ENCODE assay signal across 9 mouse cellular contexts in genomic region chr14:57665628-57665950, GRCm38 (mm10). TPM values are rescaled to one million over a fixed set of nuclear protein-coding genes. Genes with fewer than 3 reads are reported as not detected.
DNase-seq lines count a peak whose midpoint lies in the region; ATAC-seq and TF ChIP-seq lines count a peak whose summit lies in the region.
"Had no signal": no experiment of that assay in that cellular context is flagged by ENCODE, and none has a peak within 500 bp of the region (broad histone marks: within the 10 kb centered on the region; RNA-seq: fewer than 3 reads in every experiment).

No protein-coding gene starts in this region.

- peak overlapping the region; percentile 76 for H3K4me3 ChIP-seq in heart, postnatal 0 days (ENCODE audit: low read depth, low read length)
- H3K4me3 ChIP-seq in bone marrow macrophage, adult 2 months (ENCODE audit: insufficient read depth, low read length): peak overlapping the region; percentile 82
- H3K4me3 ChIP-seq in hindbrain, embryonic 13.5 days: peak overlapping the region; percentile 88
- H3K4me3 ChIP-seq in midbrain, embryonic 12.5 days: peak overlapping the region; percentile 74

- no peak for DNase-seq in heart, postnatal 0 days (ENCODE audit: low spot score)
- no peak for DNase-seq in heart, adult 8-10 months (ENCODE audit: low spot score)
- DNase-seq in left cerebral cortex, adult 11 months (ENCODE audit: low spot score): no peak
- no peak for DNase-seq in frontal cortex, postnatal 14 days (ENCODE audit: low spot score in 2 of 2)
- no peak for DNase-seq in gastrocnemius, postnatal 36 days

- peak overlapping the region; percentile 91 for H3K27ac ChIP-seq in heart, postnatal 0 days (ENCODE audit: low read depth)
- peak overlapping the region; percentile 64 for H3K27ac ChIP-seq in bone marrow macrophage, adult 2 months (ENCODE audit: insufficient read depth, low read depth, low read length)
- H3K27ac ChIP-seq in hindbrain, embryonic 13.5 days: peak overlapping the region; percentile 98
- peak overlapping the region; percentile 99; the same call in 1 of the 2 replicates for H3K27ac ChIP-seq in midbrain, embryonic 12.5 days (replicated peaks)

- H3K9ac ChIP-seq in heart, postnatal 0 days (replicated peaks; ENCODE audit: low read depth, low read length): peak overlapping the region; percentile 84
- peak overlapping the region; percentile 88 for H3K9ac ChIP-seq in hindbrain, embryonic 13.5 days
- H3K9ac ChIP-seq in midbrain, embryonic 12.5 days (replicated peaks): peak overlapping the region; percentile 93

- ATAC-seq in heart, postnatal 0 days (ENCODE audit: insufficient read depth, low read depth): no peak
- peak; percentile 9; the same call in 1 of the 2 replicates for ATAC-seq in hindbrain, embryonic 13.5 days (ENCODE audit: low FRiP score)
- no peak for ATAC-seq in midbrain, embryonic 12.5 days (ENCODE audit: low FRiP score, low read depth)

- H3K9me3 ChIP-seq in heart, postnatal 0 days (replicated peaks; ENCODE audit: control insufficient read depth, low read length): no peaks in the 10 kb centered on the region
- H3K9me3 ChIP-seq in hindbrain, embryonic 13.5 days: no peaks in the 10 kb centered on the region
- H3K9me3 ChIP-seq in midbrain, embryonic 12.5 days: no peaks in the 10 kb centered on the region

- no peak for TF ChIP-seq EP300 in heart, postnatal 0 days (IDR thresholded peaks at IDR 0.05; ENCODE audit: low read depth)

- TF ChIP-seq CTCF in heart, postnatal 0 days (IDR thresholded peaks at IDR 0.05; ENCODE audit: low read depth): no peak
- TF ChIP-seq CTCF in bone marrow macrophage, adult 2 months (IDR thresholded peaks at IDR 0.05; ENCODE audit: low read depth, low read length): no peak

- no peak for TF ChIP-seq POLR2A in bone marrow macrophage, adult 2 months (IDR thresholded peaks at IDR 0.05; ENCODE audit: borderline replicate concordance, low read depth, low read length)

- 9% methylated on average over 10 of the region's 10 CpGs for WGBS in heart, postnatal 0 days
- WGBS in hindbrain, embryonic 13.5 days: 16% methylated on average over 10 of the region's 10 CpGs
- WGBS in midbrain, embryonic 12.5 days: 16% methylated on average over 10 of the region's 10 CpGs

- H3K4me1 ChIP-seq in heart, postnatal 0 days (ENCODE audit: control insufficient read depth, insufficient read depth): no peaks in the 10 kb centered on the region; the same call in 1 of the 2 replicates
- H3K4me1 ChIP-seq in bone marrow macrophage, adult 2 months (ENCODE audit: control insufficient read depth, insufficient read depth, low read length): peaks cover 21% of the 10 kb centered on the region
- H3K4me1 ChIP-seq in hindbrain, embryonic 13.5 days (replicated peaks): peaks cover 29% of the 10 kb centered on the region
- H3K4me1 ChIP-seq in midbrain, embryonic 12.5 days: peaks cover 14% of the 10 kb centered on the region

- no peaks in the 10 kb centered on the region for H3K36me3 ChIP-seq in heart, postnatal 0 days (replicated peaks; ENCODE audit: control insufficient read depth, insufficient read depth, low read length)
- H3K36me3 ChIP-seq in hindbrain, embryonic 13.5 days: no peaks in the 10 kb centered on the region
- H3K36me3 ChIP-seq in midbrain, embryonic 12.5 days: no peaks in the 10 kb centered on the region

- H3K27me3 ChIP-seq in heart, postnatal 0 days (ENCODE audit: control insufficient read depth, insufficient read depth, low read length): no peaks in the 10 kb centered on the region
- H3K27me3 ChIP-seq in hindbrain, embryonic 13.5 days: no peaks in the 10 kb centered on the region
- no peaks in the 10 kb centered on the region for H3K27me3 ChIP-seq in midbrain, embryonic 12.5 days
- H3K27me3 ChIP-seq: Patski had no signal

- intact Hi-C loops in gastrocnemius, postnatal 36 days (cut with DNase I): loop anchor here (10.0 kb wide), 1 partner anchor 271 kb away; the partner anchor contains the start of gene Cryl1

- H3K4me2 ChIP-seq in heart, postnatal 0 days (ENCODE audit: low read depth, low read length): peak overlapping the region; percentile 65
- peak overlapping the region; percentile 92 for H3K4me2 ChIP-seq in hindbrain, embryonic 13.5 days
- H3K4me2 ChIP-seq in midbrain, embryonic 12.5 days (replicated peaks): peak overlapping the region; percentile 94

RNA-seq across cellular contexts. Expression of gene Xpo4, which starts 0.4 kb away (rescaled TPM):
- total RNA-seq in heart, postnatal 0 days (2014; rRNA removed; ENCODE audit: low replicate concordance): 10.9 and 26.0 TPM in 2 replicates
- 5.1 and 6.5 TPM in 2 replicates for polyA plus RNA-seq in heart, postnatal 0 days (2015; fragmentation: Nextera tagmentation; extraction: Ambion mirVana)
- 10 to 100 TPM; 12.0 to 14.1 (median 13.1) TPM for total RNA-seq in heart, adult 8-10 months (2022)
- polyA plus RNA-seq in bone marrow macrophage, adult 2 months (2012; ENCODE audit: insufficient read depth, insufficient read length, missing spikeins): 8.8 and 8.9 TPM in 2 replicates
- 11.6 and 14.9 TPM in 2 replicates for polyA plus RNA-seq in hindbrain, embryonic 13.5 days (2015; fragmentation: Nextera tagmentation; extraction: Ambion mirVana)
- 25.3 and 25.7 TPM in 2 replicates for polyA plus RNA-seq in midbrain, embryonic 12.5 days (2016; fragmentation: Nextera tagmentation; extraction: Ambion mirVana)
- total RNA-seq in gastrocnemius, postnatal 36 days (2021): 10 to 100 TPM in 1 of 2 experiments, 1 to 10 TPM in 1; 5.3 to 12.1 TPM
